Mouse (Mus musculus): ENCODE data around the gene Tasp1. TPM values are rescaled to one million over a fixed set of nuclear protein-coding genes. Genes with fewer than 3 reads are reported as not detected.
"Not testable (repeated sequence)": the region's sequence is repeated elsewhere in the genome, so short reads cannot be mapped to it uniquely, and the experiment has no call there.

Tasp1 gene
- polyA plus RNA-seq, 1 experiment from 2014 or later: 19.0 TPM

DNA sequence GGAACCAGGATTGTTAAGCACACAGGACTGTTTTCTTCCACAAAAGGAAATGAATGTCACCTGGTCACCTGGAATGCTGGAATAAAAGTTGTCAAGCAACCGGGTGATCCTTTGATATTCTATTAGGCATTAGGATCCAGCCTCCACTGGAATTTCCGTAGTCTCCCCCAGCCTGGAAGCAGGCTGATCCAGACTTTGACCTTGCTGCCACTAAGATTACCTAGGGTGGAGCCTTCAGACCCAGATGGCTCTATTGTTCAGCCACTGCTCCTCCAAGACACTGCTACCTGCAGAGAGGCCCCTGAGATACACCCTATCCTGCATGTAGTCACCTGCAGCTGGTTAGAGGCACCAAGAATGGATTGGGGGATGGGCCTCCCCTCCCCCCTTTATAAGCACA lies 192.8 kb downstream of the Tasp1 start:
- Histone ChIP-seq H3K4me2 (no peak overlapping the region), H3K36me3 (replicated peaks) (no peaks in the 10 kb centered on the region), H3K27ac (no peak overlapping the region), H3K4me3 (replicated peaks) (no peak overlapping the region), H3K9me3 (no peaks in the 10 kb centered on the region), H3K4me1 (peaks cover 7% of the 10 kb centered on the region), H3K27me3 (no peaks in the 10 kb centered on the region), H3K9ac (no peak overlapping the region)
- ATAC-seq (ENCODE audit: low FRiP score): no peak
- 27% methylated on average over 2 of the region's 2 CpGs for WGBS

DNA sequence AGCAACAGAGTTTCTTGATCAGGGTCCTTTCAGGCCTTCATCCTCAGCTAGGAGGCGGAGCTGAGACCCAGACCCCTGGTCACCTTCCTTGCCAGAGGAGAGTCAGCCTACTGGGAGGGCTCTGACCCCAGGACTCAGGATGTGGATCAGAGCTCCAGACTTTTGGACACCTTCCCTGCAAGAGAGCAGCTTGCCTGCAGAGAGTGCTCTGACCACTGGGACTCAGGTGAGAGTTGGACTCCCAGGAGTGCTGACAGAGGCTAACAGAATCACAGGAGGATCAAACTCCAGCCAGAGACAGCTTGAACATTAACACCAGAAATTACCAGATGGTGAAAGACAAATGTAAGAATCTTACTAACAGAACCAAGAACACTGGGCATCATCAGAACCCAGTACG lies 197.5 kb downstream of the Tasp1 start:
- not testable (repeated sequence) for H3K9ac ChIP-seq; H3K4me2 ChIP-seq; H3K36me3 ChIP-seq (replicated peaks); H3K4me1 ChIP-seq; ATAC-seq (ENCODE audit: low FRiP score); H3K27me3 ChIP-seq; H3K9me3 ChIP-seq; H3K27ac ChIP-seq; H3K4me3 ChIP-seq (replicated peaks)
- 94% methylated on average over 2 of the region's 2 CpGs for WGBS

DNA sequence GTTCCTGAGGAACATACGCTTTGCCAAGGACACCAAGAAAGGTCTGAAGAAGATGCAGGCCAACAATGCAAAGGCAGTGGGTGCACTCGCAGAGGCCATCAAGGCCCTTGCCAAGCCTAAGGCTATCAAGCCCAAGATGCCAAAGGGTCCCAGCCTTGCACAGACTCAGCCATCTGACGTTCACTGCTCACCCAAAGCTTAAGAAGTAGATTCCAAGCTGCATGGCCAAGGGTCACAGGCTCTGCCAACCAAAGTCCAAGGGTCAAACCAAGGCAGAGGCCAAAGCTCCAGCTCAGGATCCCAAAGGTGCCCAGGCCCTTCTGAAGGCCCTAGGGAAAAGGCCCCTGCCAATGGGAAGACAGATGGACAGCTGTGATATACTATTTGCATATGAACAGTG lies 203.2 kb downstream of the Tasp1 start:
- not testable (repeated sequence) for ATAC-seq (ENCODE audit: low FRiP score)
- 96% methylated on average over 3 of the region's 3 CpGs for WGBS

DNA sequence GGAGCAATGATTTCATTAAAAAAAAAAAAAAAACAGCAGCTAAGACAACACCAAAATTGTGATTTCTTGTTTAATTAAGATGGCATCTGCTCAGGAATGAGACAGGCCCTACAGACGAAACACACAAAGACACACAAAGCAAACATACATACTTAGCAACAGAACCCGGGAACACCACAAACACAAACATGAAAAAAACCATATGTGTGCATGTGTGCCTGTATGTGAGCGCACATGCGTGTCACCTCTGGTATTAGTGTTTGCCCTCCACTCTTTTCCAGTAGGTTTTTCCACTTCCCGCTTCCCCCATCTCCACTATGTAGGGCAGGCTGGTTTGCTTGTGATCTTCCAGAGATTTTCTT lies 206.5 kb downstream of the Tasp1 start:
- no peak for ATAC-seq (ENCODE audit: low FRiP score)
- Histone ChIP-seq H3K36me3 (replicated peaks) (no peaks in the 10 kb centered on the region), H3K9ac (no peak overlapping the region), H3K4me2 (no peak overlapping the region), H3K4me1 (no peaks in the 10 kb centered on the region), H3K4me3 (replicated peaks) (no peak overlapping the region), H3K27me3 (no peaks in the 10 kb centered on the region), H3K9me3 (no peaks in the 10 kb centered on the region), H3K27ac (no peak overlapping the region)
- WGBS: 93% methylated on average over 5 of the region's 5 CpGs

More for the DNA sequence above, 203.2 kb downstream of the Tasp1 start:
- H3K27me3 ChIP-seq; H3K4me3 ChIP-seq (replicated peaks); H3K27ac ChIP-seq; H3K4me1 ChIP-seq; H3K4me2 ChIP-seq; H3K9me3 ChIP-seq; H3K36me3 ChIP-seq (replicated peaks); H3K9ac ChIP-seq: not testable (repeated sequence)

DNA sequence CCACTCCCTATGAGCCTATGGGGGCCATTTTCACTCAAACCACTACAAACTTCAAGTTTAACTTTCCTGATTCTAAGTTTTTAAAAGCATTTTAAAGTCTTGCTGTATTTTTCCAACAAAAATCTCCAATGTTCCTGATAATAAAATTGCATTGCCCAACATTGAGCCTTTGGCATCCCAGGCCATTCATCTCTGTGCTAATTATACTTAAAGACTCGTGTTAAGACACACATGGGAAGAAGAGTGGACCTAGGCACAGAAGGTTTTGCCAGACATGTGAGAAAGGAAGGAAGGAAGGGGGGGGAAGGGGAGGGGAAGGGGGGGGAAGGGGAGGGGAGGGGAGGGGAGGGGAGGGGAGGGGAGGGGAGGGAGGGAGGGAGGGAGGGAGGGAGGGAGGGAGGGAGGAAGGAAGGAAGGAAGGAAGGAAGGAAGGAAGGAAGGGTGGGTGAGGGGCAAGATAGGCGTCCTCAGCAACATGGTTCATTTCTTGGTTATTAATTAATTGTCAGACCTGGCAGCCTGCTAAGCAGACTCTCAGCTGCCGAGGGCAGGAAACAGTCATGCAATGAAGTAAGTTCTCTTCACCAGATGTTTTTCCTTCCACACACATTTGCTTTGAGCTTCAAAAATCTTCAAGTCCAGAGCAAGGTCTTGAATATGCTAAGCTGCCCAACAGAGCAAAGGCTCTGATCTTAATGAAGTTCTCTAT lies 207.0 kb downstream of the Tasp1 start:
- no peak overlapping the region for H3K27ac ChIP-seq
- no peak overlapping the region for H3K4me2 ChIP-seq
- H3K27me3 ChIP-seq: no peaks in the 10 kb centered on the region
- no peak overlapping the region for H3K9ac ChIP-seq
- H3K4me3 ChIP-seq (replicated peaks): no peak overlapping the region
- no peaks in the 10 kb centered on the region for H3K36me3 ChIP-seq (replicated peaks)
- no peaks in the 10 kb centered on the region for H3K9me3 ChIP-seq
- no peaks in the 10 kb centered on the region for H3K4me1 ChIP-seq
- WGBS: 66% methylated on average over 3 of the region's 3 CpGs
- ATAC-seq (ENCODE audit: low FRiP score): no peak

DNA sequence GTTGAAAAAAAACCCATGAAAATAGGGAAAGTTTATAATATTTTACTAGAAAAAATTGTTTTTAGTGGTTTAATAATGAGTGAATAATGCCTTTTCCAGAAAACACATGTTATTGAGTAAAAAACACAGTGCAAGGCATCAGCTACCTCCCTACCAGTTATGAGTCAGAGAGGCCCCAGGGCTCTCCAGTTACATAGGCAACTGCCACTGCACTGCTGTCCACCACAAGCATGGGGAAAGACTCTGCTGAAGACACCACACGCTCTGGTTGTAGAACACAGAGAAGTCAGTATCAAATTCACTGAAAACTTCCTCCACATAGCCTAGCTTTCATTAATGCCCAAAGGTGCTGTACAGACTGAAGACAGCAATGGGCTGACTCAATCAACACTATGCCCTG lies 217.0 kb downstream of the Tasp1 start:
- no peak for ATAC-seq (ENCODE audit: low FRiP score)
- H3K36me3 ChIP-seq (replicated peaks): no peaks in the 10 kb centered on the region
- no peaks in the 10 kb centered on the region for H3K4me1 ChIP-seq
- no peaks in the 10 kb centered on the region for H3K27me3 ChIP-seq
- no peak overlapping the region for H3K27ac ChIP-seq
- no peak overlapping the region for H3K4me3 ChIP-seq (replicated peaks)
- H3K4me2 ChIP-seq: no peak overlapping the region
- WGBS: 90% methylated on average over 1 of the region's 1 CpGs
- no peaks in the 10 kb centered on the region for H3K9me3 ChIP-seq
- H3K9ac ChIP-seq: no peak overlapping the region

DNA sequence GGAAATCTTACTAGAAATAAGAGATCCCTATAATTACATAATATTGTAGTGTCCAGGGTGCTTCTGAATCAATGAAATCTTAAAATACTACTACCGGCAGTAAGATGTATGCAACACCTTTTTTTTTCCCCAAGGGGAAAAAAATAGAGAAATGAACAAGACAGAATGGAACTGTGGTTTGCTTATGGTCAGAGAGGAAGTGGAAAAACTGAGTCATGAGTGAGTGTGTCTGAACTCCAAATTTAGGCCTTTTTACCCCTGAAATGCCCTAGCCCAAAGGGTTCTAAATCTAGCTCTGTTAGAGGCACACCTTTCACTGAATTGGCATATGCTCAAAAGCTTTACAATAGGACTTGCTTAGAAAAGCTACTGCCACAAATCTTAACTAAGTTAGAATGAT lies 225.2 kb downstream of the Tasp1 start:
- no peaks in the 10 kb centered on the region for H3K9me3 ChIP-seq
- H3K36me3 ChIP-seq (replicated peaks): no peaks in the 10 kb centered on the region
- no peak overlapping the region for H3K4me3 ChIP-seq (replicated peaks)
- H3K4me1 ChIP-seq: no peaks in the 10 kb centered on the region
- no peak overlapping the region for H3K9ac ChIP-seq
- H3K27me3 ChIP-seq: no peaks in the 10 kb centered on the region
- no peak overlapping the region for H3K27ac ChIP-seq
- ATAC-seq (ENCODE audit: low FRiP score): no peak
- no peak overlapping the region for H3K4me2 ChIP-seq
- WGBS: 77% methylated on average over 1 of the region's 1 CpGs

DNA sequence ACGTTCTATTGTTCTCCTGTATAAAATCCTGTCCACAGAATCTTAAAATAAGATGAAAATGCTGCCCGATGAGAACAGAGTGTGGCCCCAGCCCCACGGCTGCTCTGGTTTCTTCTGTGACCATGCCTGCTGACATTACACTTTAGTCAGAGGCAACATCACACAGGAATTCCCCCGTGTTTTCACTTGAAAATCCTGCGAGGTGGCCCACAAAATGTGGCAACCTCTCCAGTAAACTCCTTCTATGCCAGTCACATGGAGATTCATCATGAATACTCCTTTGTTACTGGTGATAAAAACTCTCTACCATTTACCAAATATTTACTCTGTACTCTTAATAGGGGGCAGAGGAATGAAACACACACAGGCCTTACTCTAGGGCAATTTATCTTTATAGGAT lies 225.7 kb downstream of the Tasp1 start:
- no peak overlapping the region for H3K27ac ChIP-seq
- H3K36me3 ChIP-seq (replicated peaks): no peaks in the 10 kb centered on the region
- H3K9ac ChIP-seq: no peak overlapping the region
- H3K4me2 ChIP-seq: no peak overlapping the region
- no peaks in the 10 kb centered on the region for H3K27me3 ChIP-seq
- no peaks in the 10 kb centered on the region for H3K9me3 ChIP-seq
- H3K4me3 ChIP-seq (replicated peaks): no peak overlapping the region
- 76% methylated on average over 5 of the region's 5 CpGs for WGBS
- ATAC-seq (ENCODE audit: low FRiP score): no peak
- no peaks in the 10 kb centered on the region for H3K4me1 ChIP-seq

DNA sequence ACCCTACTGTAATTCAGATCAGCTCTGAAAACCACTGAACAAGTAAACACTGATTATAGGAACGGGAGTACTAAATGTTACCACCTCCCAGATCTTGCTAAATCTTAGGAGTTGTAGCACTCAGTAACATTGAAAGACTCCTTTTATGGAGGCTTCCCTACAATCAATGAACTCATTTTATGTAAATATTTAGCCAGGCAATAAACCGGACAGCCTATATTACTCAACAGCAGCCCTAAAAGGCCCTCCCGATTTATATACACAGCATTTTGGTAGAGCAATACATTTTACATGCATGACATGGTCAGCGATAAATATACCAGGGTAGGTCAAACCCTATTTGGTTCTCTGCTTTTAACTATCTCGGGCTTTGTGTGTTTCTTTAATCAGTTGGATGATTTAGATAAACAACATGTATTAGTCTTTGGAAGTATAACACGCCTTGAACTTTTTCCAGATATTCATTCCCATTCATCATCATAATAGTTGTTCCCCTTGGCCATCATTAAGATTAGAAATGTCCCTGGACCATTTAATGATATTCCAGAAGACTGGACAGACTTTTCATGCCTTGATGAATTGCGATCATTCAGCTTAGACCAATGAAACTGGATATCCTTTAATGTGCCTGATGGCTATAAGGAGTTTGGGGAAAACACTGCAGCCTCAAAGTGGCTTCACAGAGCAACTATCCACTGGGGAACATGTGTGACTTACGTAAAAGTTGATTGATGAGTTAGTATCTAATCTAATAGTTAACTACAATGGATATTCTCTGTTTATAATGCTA lies 244.8 kb downstream of the Tasp1 start:
- Histone ChIP-seq H3K27me3 (no peaks in the 10 kb centered on the region), H3K27ac (no peak overlapping the region), H3K9me3 (no peaks in the 10 kb centered on the region), H3K4me1 (no peaks in the 10 kb centered on the region), H3K9ac (no peak overlapping the region), H3K4me2 (no peak overlapping the region), H3K4me3 (replicated peaks) (no peak overlapping the region), H3K36me3 (replicated peaks) (no peaks in the 10 kb centered on the region)
- ATAC-seq (ENCODE audit: low FRiP score): no peak
- WGBS: 92% methylated on average over 8 of the region's 8 CpGs

DNA sequence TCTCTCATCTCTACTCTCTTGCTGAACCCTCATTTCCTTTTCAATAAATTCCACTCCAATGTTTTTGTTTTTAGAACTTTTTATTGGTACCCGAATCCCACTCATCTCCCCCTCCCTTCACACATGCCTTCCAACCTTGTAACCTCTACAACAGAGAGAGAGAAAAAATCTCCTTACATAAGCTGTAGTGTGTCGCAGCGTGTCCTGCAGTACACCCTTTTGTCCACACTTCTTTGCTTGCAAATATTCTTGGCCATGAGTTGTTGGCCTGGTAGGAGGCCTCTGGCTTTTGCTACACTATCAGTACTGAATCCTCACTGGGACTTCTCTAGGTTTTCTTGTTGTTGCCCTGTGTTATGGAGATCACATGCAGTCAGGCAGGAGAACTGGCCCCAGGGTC lies 249.3 kb downstream of the Tasp1 start:
- Histone ChIP-seq H3K27me3 (no peaks in the 10 kb centered on the region), H3K9me3 (no peaks in the 10 kb centered on the region), H3K27ac (no peak overlapping the region), H3K4me2 (no peak overlapping the region), H3K9ac (no peak overlapping the region), H3K4me1 (no peaks in the 10 kb centered on the region), H3K36me3 (replicated peaks) (no peaks in the 10 kb centered on the region), H3K4me3 (replicated peaks) (no peak overlapping the region)
- 80% methylated on average over 3 of the region's 3 CpGs for WGBS
- no peak for ATAC-seq (ENCODE audit: low FRiP score)

DNA sequence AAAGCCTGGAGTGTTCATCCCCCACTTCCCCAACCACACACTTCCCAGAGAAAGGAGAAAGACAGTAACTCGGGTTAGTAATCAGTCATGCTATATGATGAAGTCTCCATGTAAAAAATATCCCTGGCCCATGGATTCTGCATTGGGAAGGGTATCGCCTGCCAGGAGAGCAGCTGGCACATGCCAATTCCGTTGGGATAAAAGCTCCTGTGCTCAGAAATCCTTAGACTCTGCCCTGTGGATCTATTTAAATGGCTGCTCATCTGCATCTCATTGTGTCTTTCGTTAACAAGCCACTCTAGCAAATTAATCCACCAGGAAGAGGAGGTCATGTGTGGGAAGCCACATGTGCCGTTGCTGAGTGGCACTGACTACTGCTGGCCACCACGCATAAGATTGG lies 258.7 kb downstream of the Tasp1 start:
- no peak for ATAC-seq (ENCODE audit: low FRiP score)
- no peaks in the 10 kb centered on the region for H3K36me3 ChIP-seq (replicated peaks)
- H3K9me3 ChIP-seq: no peaks in the 10 kb centered on the region
- H3K9ac ChIP-seq: no peak overlapping the region
- no peak overlapping the region for H3K27ac ChIP-seq
- H3K4me3 ChIP-seq (replicated peaks): no peak overlapping the region
- no peaks in the 10 kb centered on the region for H3K4me1 ChIP-seq
- 84% methylated on average over 6 of the region's 6 CpGs for WGBS
- H3K27me3 ChIP-seq: no peaks in the 10 kb centered on the region
- H3K4me2 ChIP-seq: no peak overlapping the region

DNA sequence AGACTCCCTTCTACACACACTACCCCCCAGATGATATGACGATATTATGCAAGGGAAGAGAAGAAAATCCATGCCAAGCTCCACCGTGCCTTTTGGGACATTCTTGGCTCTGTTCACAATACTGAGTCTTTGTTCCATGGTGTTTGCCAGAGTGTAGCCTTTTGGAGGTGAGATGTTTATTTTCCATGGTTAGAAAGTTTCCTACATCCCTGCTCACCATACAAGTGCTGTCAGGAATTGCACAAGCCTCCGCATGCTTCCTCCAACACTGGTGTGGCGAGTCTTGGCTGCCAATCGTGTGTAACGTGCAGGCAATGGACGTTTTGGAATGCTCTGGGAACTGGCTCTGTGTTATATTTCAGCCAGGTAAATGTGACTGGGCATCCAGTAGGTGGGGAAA lies 262.6 kb downstream of the Tasp1 start:
- Histone ChIP-seq H3K4me1 (no peaks in the 10 kb centered on the region), H3K4me3 (replicated peaks) (no peak overlapping the region), H3K27ac (no peak overlapping the region), H3K36me3 (replicated peaks) (no peaks in the 10 kb centered on the region), H3K4me2 (no peak overlapping the region), H3K9ac (no peak overlapping the region), H3K9me3 (no peaks in the 10 kb centered on the region), H3K27me3 (no peaks in the 10 kb centered on the region)
- WGBS: 89% methylated on average over 7 of the region's 7 CpGs
- no peak for ATAC-seq (ENCODE audit: low FRiP score)
